Mouse (Mus musculus): ENCODE results near the gene Dot1l. TPM values are rescaled to one million over a fixed set of nuclear protein-coding genes. Genes with fewer than 3 reads are reported as not detected.

Gene Dot1l
- polyA plus RNA-seq, 1 experiment from 2014 or later: 17.9 TPM

- no peak overlapping the region for H3K27ac ChIP-seq
- no peaks in the 10 kb centered on the region; the same call in 1 of the 2 replicates for H3K36me3 ChIP-seq
- H3K27me3 ChIP-seq: no peaks in the 10 kb centered on the region
- H3K4me3 ChIP-seq: no peak overlapping the region
- H3K9ac ChIP-seq: no peak overlapping the region
- no peaks in the 10 kb centered on the region for H3K9me3 ChIP-seq
- H3K4me2 ChIP-seq: no peak overlapping the region
- peaks cover 23% of the 10 kb centered on the region for H3K4me1 ChIP-seq
- WGBS: 43% methylated on average over 5 of the region's 5 CpGs
- ATAC-seq (ENCODE audit: insufficient number of reproducible peaks, insufficient read depth, low FRiP score, low TSS enrichment, low read depth): no peak
Measured at GRCm38 (mm10) chr10:80744262-80744661, 10.7 kb upstream of the Dot1l start.

- 18% methylated on average over 3 of the region's 3 CpGs for WGBS
- H3K36me3 ChIP-seq: no peaks in the 10 kb centered on the region
- H3K4me2 ChIP-seq: no peak overlapping the region
- no peaks in the 10 kb centered on the region for H3K9me3 ChIP-seq
- no peak overlapping the region for H3K27ac ChIP-seq
- H3K4me1 ChIP-seq: peaks cover 16% of the 10 kb centered on the region
- H3K4me3 ChIP-seq: no peak overlapping the region
- H3K9ac ChIP-seq: no peak overlapping the region
- ATAC-seq (ENCODE audit: insufficient number of reproducible peaks, insufficient read depth, low FRiP score, low TSS enrichment, low read depth): no peak
- no peaks in the 10 kb centered on the region for H3K27me3 ChIP-seq
Measured at GRCm38 (mm10) chr10:80747410-80747809, 7.6 kb upstream of the Dot1l start.

GRCm38 (mm10) chr10:80748609-80749008 lies 6.4 kb upstream of the Dot1l start:
- no peak overlapping the region for H3K4me3 ChIP-seq
- no peaks in the 10 kb centered on the region for H3K27me3 ChIP-seq
- no peak overlapping the region for H3K9ac ChIP-seq
- no peaks in the 10 kb centered on the region for H3K9me3 ChIP-seq
- H3K4me2 ChIP-seq: no peak overlapping the region
- WGBS: 9% methylated on average over 6 of the region's 6 CpGs
- no peak overlapping the region for H3K27ac ChIP-seq
- no peak for ATAC-seq (ENCODE audit: insufficient number of reproducible peaks, insufficient read depth, low FRiP score, low TSS enrichment, low read depth)
- H3K4me1 ChIP-seq: peaks cover 15% of the 10 kb centered on the region
- H3K36me3 ChIP-seq: no peaks in the 10 kb centered on the region

GRCm38 (mm10) chr10:80751188-80751832 lies 3.7 kb upstream of the Dot1l start:
- H3K9me3 ChIP-seq: no peaks in the 10 kb centered on the region
- H3K27ac ChIP-seq: peak overlapping the region; percentile 57
- no peaks in the 10 kb centered on the region for H3K27me3 ChIP-seq
- peak overlapping the region; percentile 55 for H3K4me2 ChIP-seq
- H3K36me3 ChIP-seq: no peaks in the 10 kb centered on the region
- H3K9ac ChIP-seq: peak overlapping the region; percentile 46; the same call in 1 of the 2 replicates
- ATAC-seq (ENCODE audit: insufficient number of reproducible peaks, insufficient read depth, low FRiP score, low TSS enrichment, low read depth): no peak
- 12% methylated on average over 16 of the region's 16 CpGs for WGBS
- peak overlapping the region; percentile 26 for H3K4me3 ChIP-seq
- H3K4me1 ChIP-seq: peaks cover 22% of the 10 kb centered on the region

- whole genome bisulfite sequencing: 7% methylated on average over 6 of the region's 6 CpGs
Measured at GRCm38 (mm10) chr10:80752079-80752625, 2.9 kb upstream of the Dot1l start.

DNA sequence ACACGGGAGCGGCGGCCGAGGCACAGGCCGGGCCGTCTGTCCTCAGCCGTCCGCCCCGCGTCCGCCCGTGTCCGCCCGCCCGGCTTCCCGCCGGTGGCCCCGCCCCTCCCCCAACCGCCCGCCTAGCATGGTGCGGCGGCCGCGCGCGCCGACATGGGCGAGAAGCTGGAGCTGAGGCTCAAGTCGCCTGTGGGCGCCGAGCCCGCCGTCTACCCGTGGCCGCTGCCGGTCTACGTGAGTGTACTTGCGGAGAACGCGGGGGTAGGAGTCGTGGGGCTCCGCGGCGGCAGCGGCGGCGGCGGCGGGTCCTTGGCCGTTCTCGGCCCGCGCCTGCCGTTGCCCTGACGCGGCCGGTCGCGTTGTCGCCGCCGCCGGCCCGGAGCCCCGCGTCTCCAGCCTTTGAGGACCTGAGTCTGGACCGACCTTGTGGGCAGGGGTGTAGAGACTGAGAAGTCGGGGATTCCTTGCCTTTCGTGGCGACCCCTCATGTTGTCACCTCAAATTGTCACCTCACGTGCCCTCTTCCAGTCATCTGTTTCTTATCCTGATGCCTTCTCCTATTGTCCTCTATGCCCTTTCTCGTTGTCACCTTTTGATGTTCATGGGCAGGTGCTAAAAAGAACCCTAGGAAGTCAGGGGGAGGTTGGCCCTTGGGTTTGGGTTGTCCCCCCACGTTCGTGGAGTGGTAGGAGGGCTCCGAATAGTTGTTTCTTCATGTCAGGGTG lies 447 bp downstream of the Dot1l start:
- no peak for ATAC-seq (ENCODE audit: insufficient number of reproducible peaks, insufficient read depth, low FRiP score, low TSS enrichment, low read depth)
- under 1% methylated on average over 72 of the region's 75 CpGs for WGBS
- Histone ChIP-seq H3K4me2 (peak overlapping the region; percentile 96), H3K9me3 (no peaks in the 10 kb centered on the region), H3K9ac (peak overlapping the region; percentile 96), H3K27ac (peak overlapping the region; percentile 87), H3K27me3 (no peaks in the 10 kb centered on the region), H3K36me3 (no peaks in the 10 kb centered on the region), H3K4me1 (peaks cover 44% of the 10 kb centered on the region), H3K4me3 (peak overlapping the region; percentile 95)

More at GRCm38 (mm10) chr10:80752079-80752625, 2.9 kb upstream of the Dot1l start:
- Histone ChIP-seq H3K27ac (peak overlapping the region; percentile 57; the same call in 1 of the 2 replicates), H3K4me1 (peaks cover 30% of the 10 kb centered on the region), H3K27me3 (no peaks in the 10 kb centered on the region), H3K4me3 (peak overlapping the region; percentile 26), H3K36me3 (no peaks in the 10 kb centered on the region), H3K9ac (0 out of 2 replicates have a peak overlapping the region, but pooled peaks have one; percentile 46), H3K9me3 (no peaks in the 10 kb centered on the region), H3K4me2 (peak overlapping the region; percentile 55)
- ATAC-seq (ENCODE audit: insufficient number of reproducible peaks, insufficient read depth, low FRiP score, low TSS enrichment, low read depth): peak; percentile 33; the same call in 1 of the 2 replicates

- Histone ChIP-seq H3K27ac (no peak overlapping the region; the same call in 1 of the 2 replicates), H3K9ac (peak overlapping the region; percentile 96), H3K27me3 (no peaks in the 10 kb centered on the region), H3K4me1 (peaks cover 49% of the 10 kb centered on the region), H3K9me3 (no peaks in the 10 kb centered on the region), H3K4me2 (peak overlapping the region; percentile 96), H3K4me3 (peak overlapping the region; percentile 95), H3K36me3 (no peaks in the 10 kb centered on the region)
- 30% methylated on average over 3 of the region's 3 CpGs for WGBS
- no peak for ATAC-seq (ENCODE audit: insufficient number of reproducible peaks, insufficient read depth, low FRiP score, low TSS enrichment, low read depth)
Measured at GRCm38 (mm10) chr10:80756099-80756498, 1.1 kb downstream of the Dot1l start.

DNA sequence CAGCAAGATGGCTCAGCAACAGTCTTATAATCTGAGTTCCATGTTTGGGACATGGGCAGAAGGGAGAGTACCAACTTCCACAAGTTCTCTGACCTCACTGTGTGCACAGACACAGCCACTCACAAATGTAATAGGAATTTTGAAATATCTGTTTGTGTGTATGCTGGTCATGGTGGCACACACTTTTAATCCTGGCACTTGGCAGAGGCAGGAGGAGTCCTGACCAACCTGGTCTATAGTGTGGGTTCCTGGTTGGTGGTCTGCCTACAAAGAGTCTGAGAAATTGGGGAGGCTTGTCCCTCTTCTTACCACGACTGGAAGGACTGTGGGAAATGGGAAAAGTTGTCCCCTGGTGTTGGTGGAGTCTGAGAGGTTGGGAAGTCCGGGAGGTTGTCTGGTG lies 1.5 kb downstream of the Dot1l start:
- no peaks in the 10 kb centered on the region for H3K9me3 ChIP-seq
- peak overlapping the region; percentile 96 for H3K9ac ChIP-seq
- no peak for ATAC-seq (ENCODE audit: insufficient number of reproducible peaks, insufficient read depth, low FRiP score, low TSS enrichment, low read depth)
- H3K4me2 ChIP-seq: peak overlapping the region; percentile 96
- peaks cover 45% of the 10 kb centered on the region for H3K4me1 ChIP-seq
- WGBS: 59% methylated on average over 2 of the region's 2 CpGs
- H3K4me3 ChIP-seq: peak overlapping the region; percentile 95
- no peaks in the 10 kb centered on the region for H3K36me3 ChIP-seq
- H3K27ac ChIP-seq: no peak overlapping the region; the same call in 1 of the 2 replicates
- no peaks in the 10 kb centered on the region for H3K27me3 ChIP-seq

GRCm38 (mm10) chr10:80756967-80757366 lies 2.0 kb downstream of the Dot1l start:
- Histone ChIP-seq H3K9me3 (no peaks in the 10 kb centered on the region), H3K27me3 (no peaks in the 10 kb centered on the region), H3K36me3 (no peaks in the 10 kb centered on the region), H3K4me2 (peak overlapping the region; percentile 96), H3K27ac (no peak overlapping the region), H3K4me1 (peaks cover 41% of the 10 kb centered on the region), H3K9ac (peak overlapping the region; percentile 96), H3K4me3 (peak overlapping the region; percentile 95; the same call in 1 of the 2 replicates)
- WGBS: 69% methylated on average over 4 of the region's 4 CpGs
- ATAC-seq (ENCODE audit: insufficient number of reproducible peaks, insufficient read depth, low FRiP score, low TSS enrichment, low read depth): no peak

GRCm38 (mm10) chr10:80757717-80758116 lies 2.7 kb downstream of the Dot1l start:
- H3K27me3 ChIP-seq: no peaks in the 10 kb centered on the region
- H3K4me3 ChIP-seq: peak overlapping the region; percentile 11
- no peak overlapping the region for H3K27ac ChIP-seq
- peaks cover 35% of the 10 kb centered on the region for H3K4me1 ChIP-seq
- 34% methylated on average over 5 of the region's 5 CpGs for WGBS
- no peak for ATAC-seq (ENCODE audit: insufficient number of reproducible peaks, insufficient read depth, low FRiP score, low TSS enrichment, low read depth)
- no peaks in the 10 kb centered on the region for H3K36me3 ChIP-seq
- H3K4me2 ChIP-seq: peak overlapping the region; percentile 96; the same call in 1 of the 2 replicates
- H3K9ac ChIP-seq: no peak overlapping the region
- no peaks in the 10 kb centered on the region for H3K9me3 ChIP-seq

DNA sequence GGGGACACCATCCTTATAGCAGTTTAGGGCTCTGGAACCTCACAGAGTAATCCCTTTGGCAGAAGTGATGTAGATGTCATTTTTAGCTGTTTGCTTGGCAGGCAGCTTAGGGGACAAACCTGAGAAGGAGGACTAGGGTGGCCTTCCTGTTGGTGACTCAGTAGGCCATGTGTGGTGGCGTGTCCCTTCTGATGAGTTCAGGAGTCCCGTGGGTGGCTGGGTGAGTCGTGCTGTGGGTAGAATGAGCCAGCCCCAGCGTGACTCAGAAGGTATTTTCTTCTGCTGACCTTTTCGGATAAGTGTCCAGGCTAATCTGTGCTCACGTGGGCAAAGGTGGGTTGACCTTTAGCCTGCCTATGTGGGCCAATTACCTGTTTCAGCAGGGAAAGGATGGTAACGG lies 3.6 kb downstream of the Dot1l start:
- Histone ChIP-seq H3K4me3 (no peak overlapping the region), H3K4me1 (peaks cover 39% of the 10 kb centered on the region), H3K27ac (no peak overlapping the region), H3K9ac (no peak overlapping the region), H3K27me3 (no peaks in the 10 kb centered on the region), H3K36me3 (0 out of 2 replicates have a peak, but pooled peaks cover 6% of the 10 kb centered on the region), H3K9me3 (no peaks in the 10 kb centered on the region), H3K4me2 (no peak overlapping the region)
- ATAC-seq (ENCODE audit: insufficient number of reproducible peaks, insufficient read depth, low FRiP score, low TSS enrichment, low read depth): no peak
- WGBS: 80% methylated on average over 7 of the region's 7 CpGs

All from embryonic facial prominence, embryonic 13.5 days (tissue).